Mouse (Mus musculus) small intestine, adult 2 months (tissue): ENCODE data around the gene Ireb2. TPM values are rescaled to one million over a fixed set of nuclear protein-coding genes. Genes with fewer than 3 reads are reported as not detected.
"Not testable (repeated sequence)": the region's sequence is repeated elsewhere in the genome, so short reads cannot be mapped to it uniquely, and the experiment has no call there.

Source experiments
- H3K27ac ChIP-seq: fragments of 200-500 bp; 2 replicates; pipeline ENCODE4 v1.5.1; 2012; ENCODE audit warnings: low read depth, low read length, control low read depth, inconsistent platforms; ENCODE audit not compliant: insufficient read depth
- H3K27me3 ChIP-seq: fragments of 200-500 bp; 2 replicates; pipeline ENCODE4 v1.6.1; 2012; ENCODE audit warnings: mild to moderate bottlenecking, moderate library complexity, low read length, inconsistent platforms; ENCODE audit not compliant: control insufficient read depth, insufficient read depth
- H3K36me3 ChIP-seq: fragments of 200-500 bp; 2 replicates; pipeline ENCODE4 v1.6.1; 2012; ENCODE audit warnings: mild to moderate bottlenecking, low read length, control low read depth, inconsistent platforms; ENCODE audit not compliant: control insufficient read depth, insufficient read depth
- H3K4me1 ChIP-seq: fragments of 200-500 bp; 2 replicates; pipeline ENCODE4 v1.6.1; 2012; ENCODE audit warnings: low read length, inconsistent platforms, mixed read lengths; ENCODE audit not compliant: control insufficient read depth, insufficient read depth, insufficient read length
- H3K4me3 ChIP-seq: fragments of 200-500 bp; 2 replicates; pipeline ENCODE4 v1.5.1; 2012; ENCODE audit warnings: low read depth, mild to moderate bottlenecking, control low read depth, inconsistent platforms, low read length, moderate library complexity
- CTCF ChIP-seq: fragments of 200-500 bp; IDR thresholded peaks from 2 replicates; pipeline ENCODE4 v1.5.1; 2012; ENCODE audit warnings: low read depth, mild to moderate bottlenecking, control low read depth, inconsistent platforms, low read length, moderate library complexity, mixed read lengths; ENCODE audit not compliant: insufficient replicate concordance, insufficient read length; ENCODE audit errors: extremely low read depth
- POLR2A ChIP-seq: fragments of 200-500 bp; IDR thresholded peaks from 2 replicates; pipeline ENCODE4 v1.6.1; 2012; ENCODE audit warnings: low read depth, mild to moderate bottlenecking, control low read depth, inconsistent platforms, low read length, moderate library complexity
- WGBS: fragments of 180-500 bp; shearing (Covaris S2); methylation state at CpG from one replicate; pipeline ENCODE4 v1.1.7; 2018; 5-methylcytosine and 5-hydroxymethylcytosine counted together
- polyA plus RNA-seq: library from polyadenylated mRNA; depleted of rRNA; stranded (reverse); fragments of >200 nt; gene quantifications from 2 replicates; pipeline ENCODE4 v1.2.3, GENCODE M21; 2012; rRNA removed

The Ireb2 gene
- 0.88 and 1.6 TPM in 2 replicates for polyA plus RNA-seq

- peak within 1 kb of the TSS; percentile 14; the same call in 1 of the 2 replicates for H3K27ac ChIP-seq
- WGBS: under 1% methylated on average over 72 of the region's 72 CpGs
- peak; percentile 61; the same call in 1 of the 2 replicates for TF ChIP-seq POLR2A
- TF ChIP-seq CTCF: no peak
- H3K27me3 ChIP-seq: no peaks in the 10 kb centered on the region
- peaks cover 18% of the 10 kb centered on the region for H3K36me3 ChIP-seq
- H3K4me3 ChIP-seq: peak within 1 kb of the TSS; percentile 91
- peaks cover 6% of the 10 kb centered on the region for H3K4me1 ChIP-seq
These were observed at the start of gene Ireb2 for GRCm38 (mm10) chr9:54863363-54864281. TSS of gene Ireb2 (plus strand) at chr9:54863789.

- Histone ChIP-seq H3K4me1 (no peaks in the 10 kb centered on the region), H3K4me3 (no peak overlapping the region), H3K36me3 (no peaks in the 10 kb centered on the region), H3K27ac (no peak overlapping the region), H3K27me3 (no peaks in the 10 kb centered on the region; the same call in 1 of the 2 replicates)
- 42% methylated on average over 10 of the region's 10 CpGs for WGBS
- no peak for TF ChIP-seq CTCF
- TF ChIP-seq POLR2A: no peak
These were observed 46.9 kb upstream of the Ireb2 start for GRCm38 (mm10) chr9:54816508-54817201.

DNA sequence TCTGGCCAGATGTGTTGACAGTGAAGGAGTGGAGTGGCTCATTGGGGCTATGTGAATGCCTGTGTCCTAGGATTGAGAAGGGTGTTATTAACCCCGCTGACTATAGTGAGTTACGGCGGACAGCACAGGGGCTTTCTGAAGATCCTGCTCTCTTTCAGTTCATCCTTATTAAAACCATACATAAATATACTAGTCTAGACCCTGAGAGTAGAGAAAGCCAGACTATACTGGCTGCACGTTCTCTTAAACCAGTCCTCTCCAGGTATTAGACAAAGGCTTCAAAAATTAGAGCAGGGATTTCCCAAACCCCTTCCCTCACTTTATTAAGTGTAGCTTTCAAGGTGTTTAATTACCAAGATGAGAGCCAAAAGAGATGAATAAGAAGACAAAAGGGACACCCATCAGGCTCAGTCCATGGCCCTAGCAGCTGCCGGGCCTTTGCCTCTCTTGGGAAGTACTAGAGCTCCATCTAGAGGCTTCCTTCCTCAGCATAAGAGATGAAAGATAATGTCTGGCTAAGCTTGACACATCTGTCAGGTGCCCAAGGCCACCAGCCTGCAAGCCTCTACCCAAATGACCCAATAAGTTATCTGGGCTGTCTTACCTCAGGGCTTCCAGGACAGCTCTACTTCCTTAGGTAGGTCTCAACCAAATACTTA lies 42.0 kb upstream of the Ireb2 start:
- Histone ChIP-seq H3K27ac (no peak overlapping the region), H3K36me3 (no peaks in the 10 kb centered on the region), H3K4me3 (no peak overlapping the region), H3K4me1 (no peaks in the 10 kb centered on the region), H3K27me3 (no peaks in the 10 kb centered on the region)
- WGBS: 68% methylated on average over 5 of the region's 5 CpGs
- TF ChIP-seq CTCF (peak; percentile 63; the same call in 1 of the 2 replicates), POLR2A (no peak)

GRCm38 (mm10) chr9:54829760-54830159 lies 33.8 kb upstream of the Ireb2 start:
- Histone ChIP-seq H3K27ac (no peak overlapping the region), H3K36me3 (no peaks in the 10 kb centered on the region), H3K4me3 (no peak overlapping the region), H3K27me3 (no peaks in the 10 kb centered on the region), H3K4me1 (no peaks in the 10 kb centered on the region)
- TF ChIP-seq CTCF (no peak), POLR2A (no peak)
- WGBS: 20% methylated on average over 2 of the region's 2 CpGs

DNA sequence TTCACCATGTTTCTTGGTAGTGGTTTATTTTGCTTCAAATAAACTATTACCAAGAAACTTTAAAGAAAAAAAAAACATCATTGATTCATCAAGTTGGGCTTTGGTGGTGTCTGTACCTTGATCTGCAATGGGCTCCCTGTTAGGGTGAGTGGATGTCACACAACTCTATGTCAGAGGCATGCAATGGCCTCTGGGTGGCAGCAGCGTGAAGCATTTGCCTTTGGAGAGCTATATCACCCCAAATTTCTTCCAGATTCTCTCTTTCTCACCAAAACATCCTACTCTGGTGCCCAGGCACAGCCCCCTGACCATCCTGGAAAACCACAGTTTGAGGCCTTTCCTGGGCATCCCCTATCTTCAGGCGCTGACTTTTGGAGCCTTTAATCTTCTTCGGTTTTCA lies 33.0 kb upstream of the Ireb2 start:
- TF ChIP-seq CTCF (peak; percentile 78; the same call in 1 of the 2 replicates), POLR2A (no peak)
- 50% methylated on average over 3 of the region's 3 CpGs for WGBS
- H3K27ac ChIP-seq: no peak overlapping the region
- no peaks in the 10 kb centered on the region for H3K36me3 ChIP-seq
- H3K27me3 ChIP-seq: no peaks in the 10 kb centered on the region
- H3K4me1 ChIP-seq: no peaks in the 10 kb centered on the region
- H3K4me3 ChIP-seq: no peak overlapping the region

DNA sequence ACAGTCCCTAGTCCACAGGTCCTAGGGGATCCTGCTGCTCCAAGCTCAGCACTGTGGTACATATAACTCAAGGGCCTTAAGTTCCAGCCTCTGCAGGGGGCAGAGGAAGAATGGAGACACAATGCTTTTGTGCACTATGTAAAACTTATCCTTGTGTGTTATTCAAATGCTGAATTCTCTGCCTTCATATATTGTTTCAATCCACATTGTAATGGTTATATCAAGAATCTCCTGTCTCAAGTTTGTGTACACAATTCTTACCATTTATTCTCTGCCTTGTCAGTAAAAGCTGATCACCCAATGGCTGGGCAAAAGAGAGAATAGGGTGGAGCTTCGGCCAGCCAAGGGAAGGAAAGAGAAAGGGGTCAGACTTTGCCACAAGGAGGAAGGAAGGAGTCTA lies 29.8 kb upstream of the Ireb2 start:
- no peak for TF ChIP-seq CTCF
- TF ChIP-seq POLR2A: no peak
- Histone ChIP-seq H3K4me3 (no peak overlapping the region), H3K36me3 (no peaks in the 10 kb centered on the region), H3K27ac (no peak overlapping the region), H3K27me3 (no peaks in the 10 kb centered on the region), H3K4me1 (no peaks in the 10 kb centered on the region)
- WGBS: 61% methylated on average over 1 of the region's 1 CpGs

DNA sequence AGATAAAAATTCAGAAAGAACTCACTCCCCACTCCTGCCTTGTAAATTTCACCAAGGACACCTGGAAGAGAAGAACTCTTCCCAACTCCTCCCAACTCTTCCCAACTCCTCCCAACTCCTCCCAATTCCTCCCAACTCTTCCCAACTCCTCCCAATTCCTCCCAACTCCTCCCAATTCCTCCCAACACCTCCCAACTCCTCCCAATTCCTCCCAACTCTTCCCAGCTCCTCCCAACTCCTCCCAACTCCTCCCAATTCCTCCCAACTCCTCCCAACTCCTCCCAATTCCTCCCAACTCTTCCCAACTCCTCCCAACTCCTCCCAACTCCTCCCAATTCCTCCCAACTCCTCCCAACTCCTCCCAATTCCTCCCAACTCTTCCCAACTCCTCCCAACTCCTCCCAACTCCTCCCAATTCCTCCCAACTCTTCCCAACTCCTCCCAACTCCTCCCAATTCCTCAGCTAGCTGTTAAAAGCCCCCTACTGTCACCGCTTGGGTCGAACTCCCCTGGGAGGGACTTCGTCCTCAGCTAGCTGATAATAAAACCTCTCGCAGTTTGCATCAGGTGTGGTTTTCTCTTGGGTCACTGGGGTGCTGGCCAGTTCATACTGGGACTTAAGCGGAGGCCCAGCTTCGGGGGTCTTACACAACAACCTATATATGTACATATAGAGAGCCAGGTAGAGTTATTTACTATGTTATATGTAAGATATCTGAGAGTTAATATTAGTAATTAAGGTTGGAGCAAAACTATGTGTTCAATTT lies 27.5 kb upstream of the Ireb2 start:
- H3K36me3 ChIP-seq, H3K27me3 ChIP-seq, H3K4me1 ChIP-seq, H3K27ac ChIP-seq, H3K4me3 ChIP-seq: not testable (repeated sequence)
- 83% methylated on average over 6 of the region's 6 CpGs for WGBS
